In genomic region chr7:139415616-139416225, GRCm38 (mm10) we compare ENCODE assay signal across 12 mouse cellular contexts. TPM values are rescaled to one million over a fixed set of nuclear protein-coding genes. Genes with fewer than 3 reads are reported as not detected.
DNase-seq lines count a peak whose midpoint lies in the region; ATAC-seq and TF ChIP-seq lines count a peak whose summit lies in the region.
"Had no signal": no experiment of that assay in that cellular context is flagged by ENCODE, and none has a peak within 500 bp of the region (broad histone marks: within the 10 kb centered on the region; RNA-seq: fewer than 3 reads in every experiment).

No protein-coding gene starts in this region.

- H3K9me3 ChIP-seq in stomach, postnatal 0 days (ENCODE audit: control insufficient read depth, low read length) = no peaks in the 10 kb centered on the region
- H3K9me3 ChIP-seq: embryonic facial prominence, embryonic 15.5 days; stomach, embryonic 15.5 days had no signal

- H3K9ac ChIP-seq in heart, adult 2 months (ENCODE audit: low read depth, low read length) = no peak overlapping the region
- H3K9ac ChIP-seq in stomach, postnatal 0 days (ENCODE audit: low read length) = no peak overlapping the region
- H3K9ac ChIP-seq: embryonic facial prominence, embryonic 15.5 days; stomach, embryonic 15.5 days had no signal

- H3K79me2 ChIP-seq in heart, adult 2 months (replicated peaks; ENCODE audit: control insufficient read depth, insufficient read depth, low read length) = peaks cover 20% of the 10 kb centered on the region

- ATAC-seq in stomach, postnatal 0 days (ENCODE audit: low FRiP score, low TSS enrichment) = peak; percentile 22; the same call in 1 of the 2 replicates

- intact Hi-C loops in heart, adult 2 months (cut with DNase I) = loop anchor here (2.0 kb wide), 1 partner anchor 19 kb away; no protein-coding TSS in a partner anchor
- intact Hi-C loops in heart, postnatal 14 days (cut with DNase I) = no loop called here
- intact Hi-C loops in left cerebral cortex, adult 2 months (cut with DNase I) = loop anchor here (5.0 kb wide), 1 partner anchor 63 kb away; no protein-coding TSS in a partner anchor
- intact Hi-C loops in left cerebral cortex, postnatal 36 days (cut with DNase I) = no loop called here

- peak overlapping the region; percentile 45 for H3K27ac ChIP-seq in heart, adult 2 months
- peak overlapping the region; percentile 8 for H3K27ac ChIP-seq in left cerebral cortex, adult 2 months
- no peak overlapping the region for H3K27ac ChIP-seq in stomach, postnatal 0 days (replicated peaks)
- H3K27ac ChIP-seq: embryonic facial prominence, embryonic 15.5 days; stomach, embryonic 15.5 days had no signal

- H3K4me2 ChIP-seq in stomach, postnatal 0 days (replicated peaks; ENCODE audit: low read depth) = no peak overlapping the region
- H3K4me2 ChIP-seq: embryonic facial prominence, embryonic 15.5 days; stomach, embryonic 15.5 days had no signal

- peaks cover 56% of the 10 kb centered on the region for H3K4me1 ChIP-seq in heart, adult 2 months (ENCODE audit: control insufficient read depth, insufficient read depth, low read length)
- peaks cover 12% of the 10 kb centered on the region for H3K4me1 ChIP-seq in stomach, postnatal 0 days (replicated peaks; ENCODE audit: control insufficient read depth, insufficient read depth)

- TF ChIP-seq EP300 in heart, adult 2 months (IDR thresholded peaks at IDR 0.05; ENCODE audit: insufficient read depth, low read depth, low read length) = no peak
- TF ChIP-seq EP300 in stomach, postnatal 0 days (optimal IDR thresholded peaks at IDR 0.05) = no peak

- no peak overlapping the region for H3K4me3 ChIP-seq in heart, adult 2 months
- H3K4me3 ChIP-seq in left cerebral cortex, adult 2 months = no peak overlapping the region
- H3K4me3 ChIP-seq in stomach, postnatal 0 days (ENCODE audit: low read depth, low read length) = no peak overlapping the region
- H3K4me3 ChIP-seq: embryonic facial prominence, embryonic 15.5 days; stomach, embryonic 15.5 days had no signal

- no peak for TF ChIP-seq CTCF in heart, adult 2 months (IDR thresholded peaks at IDR 0.05)
- no peak for TF ChIP-seq CTCF in left cerebral cortex, adult 2 months (IDR thresholded peaks at IDR 0.05)
- TF ChIP-seq CTCF in stomach, postnatal 0 days (IDR thresholded peaks at IDR 0.05; ENCODE audit: low read depth) = no peak

- TF ChIP-seq POLR2A in heart, adult 2 months (IDR thresholded peaks at IDR 0.05; ENCODE audit: insufficient read depth, low read depth, low read length) = no peak

- peaks cover 4% of the 10 kb centered on the region for H3K36me3 ChIP-seq in heart, adult 2 months (ENCODE audit: control insufficient read depth, insufficient read depth, low read length)
- no peaks in the 10 kb centered on the region for H3K36me3 ChIP-seq in stomach, postnatal 0 days (ENCODE audit: control insufficient read depth, insufficient read depth, low read length)
- H3K36me3 ChIP-seq: embryonic facial prominence, embryonic 15.5 days; stomach, embryonic 15.5 days had no signal

- DNase-seq in heart, adult 2 months = no peak
- DNase-seq in heart, postnatal 14 days = no peak
- DNase-seq in left cerebral cortex, adult 2 months (ENCODE audit: extremely low spot score in 1 of 2, low spot score in 2 of 2) = peak in 1 of 2 experiments; percentile 42
- no peak for DNase-seq in left cerebral cortex, postnatal 36 days (ENCODE audit: low spot score in 2 of 2)
- peak; percentile 16 for DNase-seq in urinary bladder, adult 2 months (ENCODE audit: low spot score)
- DNase-seq in urinary bladder, postnatal 25 days (ENCODE audit: low spot score) = no peak
- DNase-seq in stomach, postnatal 0 days (ENCODE audit: low spot score) = no peak
- DNase-seq in layer of hippocampus, adult 11-12 months (ENCODE audit: low spot score) = no peak
- DNase-seq: kidney, adult 9 months; lung, adult 2 months had no signal

- no peaks in the 10 kb centered on the region for H3K27me3 ChIP-seq in heart, adult 2 months (ENCODE audit: control insufficient read depth, insufficient read depth, low read length)
- no peaks in the 10 kb centered on the region for H3K27me3 ChIP-seq in stomach, postnatal 0 days (ENCODE audit: control insufficient read depth, insufficient read depth, low read length)
- H3K27me3 ChIP-seq: embryonic facial prominence, embryonic 15.5 days; stomach, embryonic 15.5 days had no signal

RNA-seq across cellular contexts. Expression of gene Inpp5a, which starts 26.8 kb away (rescaled TPM):
- total RNA-seq in heart, adult 2 months (2021) = 100 to 1,000 TPM; 280 to 306 TPM
- polyA plus RNA-seq in heart, adult 2 months (2012; rRNA removed) = 134 and 195 TPM in 2 replicates
- 100 to 1,000 TPM; 201 to 215 TPM for total RNA-seq in heart, postnatal 14 days (2021)
- total RNA-seq in left cerebral cortex, adult 2 months (2021) = 10 to 100 TPM; 56.6 to 58.5 TPM
- 10 to 100 TPM; 56.5 to 60.1 TPM for total RNA-seq in left cerebral cortex, postnatal 36 days (2021)
- 26.7 and 71.7 TPM in 2 replicates for polyA plus RNA-seq in urinary bladder, adult 2 months (2012; rRNA removed)
- polyA plus RNA-seq in stomach, postnatal 0 days (2015; fragmentation: Nextera tagmentation; extraction: Ambion mirVana) = 25.4 and 27.6 TPM in 2 replicates

Comparison
In these comparisons a context has a peak if more than half of its experiments do, and no peak if none do; other contexts are left out.
1. intact Hi-C loops: an anchor here in heart, adult 2 months (2.0 kb wide) and left cerebral cortex, adult 2 months (5.0 kb wide); none called in heart, postnatal 14 days and left cerebral cortex, postnatal 36 days.